Mouse (Mus musculus) stomach, embryonic 16.5 days (tissue): ENCODE results near the gene Itgb1. TPM values are rescaled to one million over a fixed set of nuclear protein-coding genes. Genes with fewer than 3 reads are reported as not detected.
A peak's percentile ranks its signal among the peaks of the same experiment; 100 is the strongest.

Experiments used
- ATAC-seq: fragments of 200-750 bp; cut with Nextera tagmentation; 2 replicates; pipeline ENCODE4 v1.8.0; 2017; ENCODE audit warnings: moderate number of reproducible peaks, moderate TSS enrichment; ENCODE audit not compliant: insufficient read depth, low FRiP score
- H3K27ac ChIP-seq: fragments of 300-500 bp; sonication (generic); 2 replicates; pipeline ENCODE4 v1.5.1; 2014; ENCODE audit warnings: low read length
- H3K27me3 ChIP-seq: fragments of 300-500 bp; sonication (generic); 2 replicates; pipeline ENCODE4 v1.6.1; 2014; ENCODE audit warnings: low read length, control low read depth, mixed read lengths; ENCODE audit not compliant: control insufficient read depth, insufficient read depth
- H3K36me3 ChIP-seq: fragments of 300-500 bp; sonication (generic); 2 replicates; pipeline ENCODE4 v1.6.1; 2014; ENCODE audit warnings: low read length; ENCODE audit not compliant: control insufficient read depth, insufficient read depth
- H3K4me1 ChIP-seq: fragments of 300-500 bp; sonication (generic); 2 replicates; pipeline ENCODE4 v1.6.1; 2014; ENCODE audit warnings: low read length, control low read depth, mixed read lengths; ENCODE audit not compliant: control insufficient read depth, insufficient read depth
- H3K4me2 ChIP-seq: fragments of 300-500 bp; sonication (generic); 2 replicates; pipeline ENCODE4 v1.6.1; 2014; ENCODE audit warnings: low read depth, low read length, mixed read lengths
- H3K4me3 ChIP-seq: fragments of 300-500 bp; sonication (generic); replicated peaks from 2 replicates; pipeline ENCODE4 v1.5.1; 2014; ENCODE audit warnings: mild to moderate bottlenecking, low read length
- H3K9ac ChIP-seq: fragments of 300-500 bp; sonication (generic); 2 replicates; pipeline ENCODE4 v1.6.1; 2014; ENCODE audit warnings: low read length
- H3K9me3 ChIP-seq: fragments of 300-500 bp; sonication (generic); replicated peaks from 2 replicates; pipeline ENCODE4 v1.6.1; 2016; ENCODE audit warnings: low read length, control low read depth; ENCODE audit not compliant: control insufficient read depth
- WGBS: fragments of 180-500 bp; shearing (Covaris S2); extraction: QIAGEN DNeasy Blood & Tissue Kit; methylation state at CpG from one replicate; pipeline ENCODE4 v1.1.7; 2014; 5-methylcytosine and 5-hydroxymethylcytosine counted together
- polyA plus RNA-seq: library from polyadenylated mRNA; unstranded; fragments of >200 nt; fragmentation: Nextera tagmentation; extraction: Ambion mirVana; gene quantifications from 2 replicates; pipeline ENCODE4 v1.2.1, GENCODE M21; 2015

The Itgb1 gene
- polyA plus RNA-seq, 1 experiment from 2014 or later, result 315 TPM

GRCm38 (mm10) chr8:128654365-128655099, 30.9 kb upstream of the Itgb1 start:
- Histone ChIP-seq H3K9me3 (no peaks in the 10 kb centered on the region), H3K4me3 (peak overlapping the region; percentile 33), H3K27me3 (no peaks in the 10 kb centered on the region), H3K4me2 (peak overlapping the region; percentile 48), H3K9ac (peak overlapping the region; percentile 65), H3K4me1 (peaks cover 19% of the 10 kb centered on the region), H3K36me3 (no peaks in the 10 kb centered on the region), H3K27ac (peak overlapping the region; percentile 98)
- 3% methylated on average over 16 of the region's 16 CpGs for WGBS
- peak; percentile 95 for ATAC-seq

- Histone ChIP-seq H3K4me2 (no peak overlapping the region), H3K27ac (no peak overlapping the region), H3K9me3 (no peaks in the 10 kb centered on the region), H3K27me3 (no peaks in the 10 kb centered on the region), H3K4me1 (peaks cover 3% of the 10 kb centered on the region; the same call in 1 of the 2 replicates), H3K4me3 (no peak overlapping the region), H3K9ac (no peak overlapping the region), H3K36me3 (no peaks in the 10 kb centered on the region)
- 52% methylated on average over 3 of the region's 3 CpGs for WGBS
- ATAC-seq, result no peak
Observed at GRCm38 (mm10) chr8:128662144-128662543, 23.3 kb upstream of the Itgb1 start.

- Histone ChIP-seq H3K27ac (no peak overlapping the region), H3K27me3 (no peaks in the 10 kb centered on the region), H3K4me2 (no peak overlapping the region), H3K9ac (no peak overlapping the region), H3K36me3 (no peaks in the 10 kb centered on the region), H3K9me3 (no peaks in the 10 kb centered on the region), H3K4me1 (peaks cover 3% of the 10 kb centered on the region; the same call in 1 of the 2 replicates), H3K4me3 (no peak overlapping the region)
- ATAC-seq, result no peak
- 77% methylated on average over 2 of the region's 2 CpGs for WGBS
Observed at GRCm38 (mm10) chr8:128662696-128663095, 22.8 kb upstream of the Itgb1 start.

- Histone ChIP-seq H3K9me3 (no peaks in the 10 kb centered on the region), H3K4me2 (no peak overlapping the region), H3K36me3 (no peaks in the 10 kb centered on the region), H3K9ac (no peak overlapping the region), H3K4me3 (no peak overlapping the region), H3K27me3 (no peaks in the 10 kb centered on the region), H3K27ac (no peak overlapping the region), H3K4me1 (peaks cover 3% of the 10 kb centered on the region; the same call in 1 of the 2 replicates)
- WGBS, result 24% methylated on average over 2 of the region's 2 CpGs
- ATAC-seq, result peak; percentile 53; the same call in 1 of the 2 replicates
Observed at GRCm38 (mm10) chr8:128663106-128663505, 22.3 kb upstream of the Itgb1 start.

- 77% methylated on average over 4 of the region's 4 CpGs for WGBS
- Histone ChIP-seq H3K27me3 (no peaks in the 10 kb centered on the region), H3K9me3 (no peaks in the 10 kb centered on the region), H3K27ac (no peak overlapping the region), H3K9ac (no peak overlapping the region), H3K4me1 (peaks cover 3% of the 10 kb centered on the region; the same call in 1 of the 2 replicates), H3K36me3 (no peaks in the 10 kb centered on the region), H3K4me3 (no peak overlapping the region), H3K4me2 (no peak overlapping the region)
- ATAC-seq, result no peak; the same call in 1 of the 2 replicates
Observed at GRCm38 (mm10) chr8:128666576-128667263, 18.7 kb upstream of the Itgb1 start.

GRCm38 (mm10) chr8:128671813-128672212, 13.6 kb upstream of the Itgb1 start:
- Histone ChIP-seq H3K4me1 (no peaks in the 10 kb centered on the region), H3K36me3 (no peaks in the 10 kb centered on the region), H3K4me3 (no peak overlapping the region), H3K27ac (no peak overlapping the region), H3K27me3 (no peaks in the 10 kb centered on the region), H3K9ac (no peak overlapping the region), H3K9me3 (no peaks in the 10 kb centered on the region), H3K4me2 (no peak overlapping the region)
- no peak for ATAC-seq
- 88% methylated on average over 1 of the region's 1 CpGs for WGBS

- WGBS, result 80% methylated on average over 2 of the region's 2 CpGs
- H3K9ac ChIP-seq, result no peak overlapping the region
- no peaks in the 10 kb centered on the region for H3K36me3 ChIP-seq
- H3K27me3 ChIP-seq, result no peaks in the 10 kb centered on the region
- no peak overlapping the region for H3K4me3 ChIP-seq
- H3K9me3 ChIP-seq, result no peaks in the 10 kb centered on the region
- no peaks in the 10 kb centered on the region for H3K4me1 ChIP-seq
- H3K27ac ChIP-seq, result no peak overlapping the region
- no peak overlapping the region for H3K4me2 ChIP-seq
- no peak for ATAC-seq
Observed at GRCm38 (mm10) chr8:128672441-128672840, 13.0 kb upstream of the Itgb1 start.

- WGBS, result 85% methylated on average over 1 of the region's 1 CpGs
- Histone ChIP-seq H3K27ac (no peak overlapping the region), H3K4me2 (no peak overlapping the region), H3K9me3 (no peaks in the 10 kb centered on the region), H3K9ac (no peak overlapping the region), H3K36me3 (no peaks in the 10 kb centered on the region), H3K4me1 (no peaks in the 10 kb centered on the region), H3K27me3 (no peaks in the 10 kb centered on the region), H3K4me3 (no peak overlapping the region)
- no peak for ATAC-seq
Observed at GRCm38 (mm10) chr8:128672950-128673349, 12.5 kb upstream of the Itgb1 start.

- Histone ChIP-seq H3K4me3 (no peak overlapping the region), H3K27me3 (no peaks in the 10 kb centered on the region), H3K27ac (no peak overlapping the region), H3K4me2 (no peak overlapping the region), H3K36me3 (no peaks in the 10 kb centered on the region), H3K9ac (no peak overlapping the region), H3K4me1 (no peaks in the 10 kb centered on the region), H3K9me3 (no peaks in the 10 kb centered on the region)
- 68% methylated on average over 3 of the region's 3 CpGs for WGBS
- no peak for ATAC-seq
Observed at GRCm38 (mm10) chr8:128675848-128676629, 9.4 kb upstream of the Itgb1 start.
